Mouse (Mus musculus) forebrain, embryonic 14.5 days (tissue): ENCODE results near the gene Sesn2. TPM values are rescaled to one million over a fixed set of nuclear protein-coding genes. Genes with fewer than 3 reads are reported as not detected.

Experiments used
- ATAC-seq: fragments of 200-750 bp; cut with Nextera tagmentation; 2 replicates; pipeline ENCODE4 v1.8.0; 2017; ENCODE audit warnings: mild to moderate bottlenecking, moderate library complexity
- DNase-seq: peaks from one replicate; pipeline ENCODE4 v3.0.0-alpha.2; 2015; ENCODE audit warnings: low spot score
- H3K27ac ChIP-seq: fragments of 300-500 bp; sonication (generic); 2 replicates; pipeline ENCODE4 v1.5.1; 2014; ENCODE audit warnings: low read depth, mild to moderate bottlenecking, control low read depth, low read length, moderate library complexity
- H3K27me3 ChIP-seq: fragments of 300-500 bp; sonication (generic); replicated peaks from 2 replicates; pipeline ENCODE4 v1.6.1; 2014; ENCODE audit warnings: low read length, control low read depth, mixed read lengths; ENCODE audit not compliant: control insufficient read depth, insufficient read depth
- H3K36me3 ChIP-seq: fragments of 300-500 bp; sonication (generic); 2 replicates; pipeline ENCODE4 v1.6.1; 2014; ENCODE audit warnings: low read length, control low read depth; ENCODE audit not compliant: control insufficient read depth, insufficient read depth
- H3K4me1 ChIP-seq: fragments of 300-500 bp; sonication (generic); 2 replicates; pipeline ENCODE4 v1.6.1; 2014; ENCODE audit warnings: antibody characterized with exemption, low read length, control low read depth; ENCODE audit not compliant: control insufficient read depth, insufficient read depth
- H3K4me2 ChIP-seq: fragments of 300-500 bp; sonication (generic); 2 replicates; pipeline ENCODE4 v1.6.1; 2014; ENCODE audit warnings: mild to moderate bottlenecking, control low read depth, low read length
- H3K4me3 ChIP-seq: fragments of 300-500 bp; sonication (generic); 2 replicates; pipeline ENCODE4 v1.5.1; 2014; ENCODE audit warnings: low read depth, low read length, control low read depth
- H3K9ac ChIP-seq: fragments of 300-500 bp; sonication (generic); 2 replicates; pipeline ENCODE4 v1.6.1; 2014; ENCODE audit warnings: mild to moderate bottlenecking, low read length, control low read depth, moderate library complexity
- H3K9me3 ChIP-seq: fragments of 300-500 bp; sonication (generic); replicated peaks from 2 replicates; pipeline ENCODE4 v1.6.1; 2016; ENCODE audit warnings: low read length, control low read depth, mixed read lengths; ENCODE audit not compliant: control insufficient read depth
- WGBS: fragments of 180-500 bp; shearing (Covaris S2); extraction: QIAGEN DNeasy Blood & Tissue Kit; methylation state at CpG from one replicate; pipeline ENCODE4 v1.1.7; 2014; 5-methylcytosine and 5-hydroxymethylcytosine counted together
- polyA plus RNA-seq: library from polyadenylated mRNA; unstranded; fragments of >200 nt; fragmentation: Nextera tagmentation; extraction: Ambion mirVana; gene quantifications from 2 replicates; pipeline ENCODE4 v1.2.1, GENCODE M21; 2014

Sesn2 gene
- polyA plus RNA-seq, 1 experiment from 2014 or later = 2.9 TPM

- Histone ChIP-seq H3K9ac (peak within 1 kb of the TSS; percentile 97), H3K27me3 (no peaks in the 10 kb centered on the region), H3K9me3 (no peaks in the 10 kb centered on the region), H3K4me2 (peak within 1 kb of the TSS; percentile 85), H3K36me3 (peaks cover 22% of the 10 kb centered on the region), H3K27ac (peak within 1 kb of the TSS; percentile 94), H3K4me1 (peaks cover 26% of the 10 kb centered on the region), H3K4me3 (peak within 1 kb of the TSS; percentile 73)
- under 1% methylated on average over 63 of the region's 63 CpGs for WGBS
- ATAC-seq (peak; percentile 93), DNase-seq (peak; percentile 98)
Measured at GRCm38 (mm10) chr4:132532981-132533916, 22.9 kb upstream of the Sesn2 start, which contains the start of gene Atpif1. Gene Atpif1, minus strand, starts transcription at chr4:132533659.

- H3K4me2 ChIP-seq = peak overlapping the region; percentile 85
- peaks cover 17% of the 10 kb centered on the region for H3K36me3 ChIP-seq
- H3K27ac ChIP-seq = peak overlapping the region; percentile 94
- WGBS = 20% methylated on average over 5 of the region's 5 CpGs
- no peak for DNase-seq
- peak overlapping the region; percentile 73 for H3K4me3 ChIP-seq
- ATAC-seq = no peak
- H3K27me3 ChIP-seq = no peaks in the 10 kb centered on the region
- H3K9me3 ChIP-seq = no peaks in the 10 kb centered on the region
- H3K9ac ChIP-seq = peak overlapping the region; percentile 97
- peaks cover 26% of the 10 kb centered on the region for H3K4me1 ChIP-seq
Measured at GRCm38 (mm10) chr4:132532496-132532895, 22.2 kb upstream of the Sesn2 start.

- Histone ChIP-seq H3K4me1 (peaks cover 14% of the 10 kb centered on the region), H3K4me3 (no peak overlapping the region), H3K9ac (no peak overlapping the region), H3K9me3 (no peaks in the 10 kb centered on the region), H3K27me3 (no peaks in the 10 kb centered on the region), H3K36me3 (peaks cover 17% of the 10 kb centered on the region), H3K27ac (no peak overlapping the region), H3K4me2 (no peak overlapping the region)
- DNase-seq = no peak
- no peak for ATAC-seq
- WGBS = 95% methylated on average over 20 of the region's 20 CpGs
Measured at GRCm38 (mm10) chr4:132530033-132530804, 19.9 kb upstream of the Sesn2 start.

GRCm38 (mm10) chr4:132529344-132529743 is 19.0 kb upstream of the Sesn2 start:
- H3K4me2 ChIP-seq = no peak overlapping the region
- H3K9me3 ChIP-seq = no peaks in the 10 kb centered on the region
- H3K27me3 ChIP-seq = no peaks in the 10 kb centered on the region
- no peak overlapping the region for H3K9ac ChIP-seq
- ATAC-seq (no peak), DNase-seq (no peak)
- no peak overlapping the region for H3K27ac ChIP-seq
- H3K4me1 ChIP-seq = peaks cover 12% of the 10 kb centered on the region
- no peak overlapping the region for H3K4me3 ChIP-seq
- H3K36me3 ChIP-seq = peaks cover 17% of the 10 kb centered on the region
- 88% methylated on average over 4 of the region's 4 CpGs for WGBS

- Histone ChIP-seq H3K9me3 (no peaks in the 10 kb centered on the region), H3K36me3 (peaks cover 17% of the 10 kb centered on the region), H3K27ac (no peak overlapping the region), H3K4me2 (no peak overlapping the region), H3K9ac (no peak overlapping the region), H3K27me3 (no peaks in the 10 kb centered on the region), H3K4me1 (peaks cover 12% of the 10 kb centered on the region), H3K4me3 (no peak overlapping the region)
- ATAC-seq (no peak), DNase-seq (no peak)
- 94% methylated on average over 8 of the region's 8 CpGs for WGBS
Measured at GRCm38 (mm10) chr4:132527917-132528522, 17.7 kb upstream of the Sesn2 start.

GRCm38 (mm10) chr4:132526678-132527077 is 16.4 kb upstream of the Sesn2 start:
- no peak for DNase-seq
- WGBS = 48% methylated on average over 2 of the region's 2 CpGs
- Histone ChIP-seq H3K36me3 (peaks cover 17% of the 10 kb centered on the region), H3K4me2 (no peak overlapping the region), H3K27me3 (no peaks in the 10 kb centered on the region), H3K9ac (no peak overlapping the region), H3K9me3 (no peaks in the 10 kb centered on the region), H3K4me1 (0 out of 2 replicates have a peak, but pooled peaks cover 3% of the 10 kb centered on the region), H3K27ac (no peak overlapping the region), H3K4me3 (no peak overlapping the region)
- ATAC-seq = no peak

GRCm38 (mm10) chr4:132524808-132525207 is 14.5 kb upstream of the Sesn2 start:
- Histone ChIP-seq H3K4me1 (no peaks in the 10 kb centered on the region), H3K4me2 (no peak overlapping the region), H3K36me3 (peaks cover 6% of the 10 kb centered on the region; the same call in 1 of the 2 replicates), H3K4me3 (no peak overlapping the region), H3K27me3 (no peaks in the 10 kb centered on the region), H3K9me3 (no peaks in the 10 kb centered on the region), H3K9ac (no peak overlapping the region), H3K27ac (no peak overlapping the region)
- ATAC-seq = no peak
- WGBS = 41% methylated on average over 6 of the region's 6 CpGs
- no peak for DNase-seq

- Histone ChIP-seq H3K36me3 (0 out of 2 replicates have a peak, but pooled peaks cover 2% of the 10 kb centered on the region), H3K9me3 (no peaks in the 10 kb centered on the region), H3K4me2 (no peak overlapping the region), H3K4me3 (no peak overlapping the region), H3K27me3 (no peaks in the 10 kb centered on the region), H3K27ac (no peak overlapping the region), H3K9ac (no peak overlapping the region), H3K4me1 (no peaks in the 10 kb centered on the region)
- DNase-seq (no peak), ATAC-seq (no peak)
- WGBS = 8% methylated on average over 11 of the region's 11 CpGs
Measured at GRCm38 (mm10) chr4:132524321-132524741, 14.0 kb upstream of the Sesn2 start.
